Mouse (Mus musculus): Measurements from ENCODE around the gene Stra6.
A peak's percentile ranks its signal among the peaks of the same experiment; 100 is the strongest.

Stra6 gene

GRCm38 (mm10) chr9:58049186-58049585 is 14.4 kb upstream of the Stra6 start:
- no peak for DNase-seq (ENCODE audit: extremely low read depth, low read depth)

GRCm38 (mm10) chr9:58049861-58050260 is 13.7 kb upstream of the Stra6 start:
- DNase-seq (ENCODE audit: extremely low read depth, low read depth) = no peak

- no peak for DNase-seq (ENCODE audit: extremely low read depth, low read depth)
These were observed 11.7 kb upstream of the Stra6 start for GRCm38 (mm10) chr9:58051937-58052336.

- DNase-seq (ENCODE audit: extremely low read depth, low read depth) = no peak
These were observed 10.5 kb upstream of the Stra6 start for GRCm38 (mm10) chr9:58053102-58053501.

- DNase-seq (ENCODE audit: extremely low read depth, low read depth) = no peak
These were observed 10.0 kb upstream of the Stra6 start for GRCm38 (mm10) chr9:58053544-58053943.

GRCm38 (mm10) chr9:58054032-58054431 is 9.6 kb upstream of the Stra6 start:
- no peak for DNase-seq (ENCODE audit: extremely low read depth, low read depth)

GRCm38 (mm10) chr9:58055666-58056065 is 7.9 kb upstream of the Stra6 start:
- no peak for DNase-seq (ENCODE audit: extremely low read depth, low read depth)

- no peak for DNase-seq (ENCODE audit: extremely low read depth, low read depth)
These were observed 3.7 kb upstream of the Stra6 start for GRCm38 (mm10) chr9:58059920-58060319.

- DNase-seq (ENCODE audit: extremely low read depth, low read depth) = peak; percentile 17
These were observed 2.6 kb upstream of the Stra6 start for GRCm38 (mm10) chr9:58060677-58061667.

- DNase-seq (ENCODE audit: extremely low read depth, low read depth) = no peak
These were observed 1.9 kb downstream of the Stra6 start for GRCm38 (mm10) chr9:58065532-58065931.

GRCm38 (mm10) chr9:58065977-58066730 is 2.6 kb downstream of the Stra6 start:
- no peak for DNase-seq (ENCODE audit: extremely low read depth, low read depth)

GRCm38 (mm10) chr9:58066731-58067095 is 3.1 kb downstream of the Stra6 start:
- DNase-seq (ENCODE audit: extremely low read depth, low read depth) = no peak

- DNase-seq (ENCODE audit: extremely low read depth, low read depth) = no peak
These were observed 4.0 kb downstream of the Stra6 start for GRCm38 (mm10) chr9:58067546-58067945.

GRCm38 (mm10) chr9:58074561-58074960 is 11.0 kb downstream of the Stra6 start:
- no peak for DNase-seq (ENCODE audit: extremely low read depth, low read depth)

- no peak for DNase-seq (ENCODE audit: extremely low read depth, low read depth)
These were observed 21.0 kb downstream of the Stra6 start for GRCm38 (mm10) chr9:58084586-58084985.

GRCm38 (mm10) chr9:58085074-58085473 is 21.5 kb downstream of the Stra6 start:
- DNase-seq (ENCODE audit: extremely low read depth, low read depth) = no peak

- no peak for DNase-seq (ENCODE audit: extremely low read depth, low read depth)
These were observed 22.6 kb downstream of the Stra6 start for GRCm38 (mm10) chr9:58086203-58086602.

GRCm38 (mm10) chr9:58086861-58087260 is 23.3 kb downstream of the Stra6 start:
- no peak for DNase-seq (ENCODE audit: extremely low read depth, low read depth)

GRCm38 (mm10) chr9:58087277-58087998 is 23.9 kb downstream of the Stra6 start:
- no peak for DNase-seq (ENCODE audit: extremely low read depth, low read depth)

GRCm38 (mm10) chr9:58091623-58092425 is 28.2 kb downstream of the Stra6 start:
- no peak for DNase-seq (ENCODE audit: extremely low read depth, low read depth)

Data from MEL-GATA-1-ER (cell line).